10 mouse cellular contexts compared by ENCODE assay signal in genomic region chr11:58904838-58905237, GRCm38 (mm10). TPM values are rescaled to one million over a fixed set of nuclear protein-coding genes. Genes with fewer than 3 reads are reported as not detected.
DNase-seq lines count a peak whose midpoint lies in the region; ATAC-seq and TF ChIP-seq lines count a peak whose summit lies in the region.
"Had no signal": no experiment of that assay in that cellular context is flagged by ENCODE, and none has a peak within 500 bp of the region (broad histone marks: within the 10 kb centered on the region; RNA-seq: fewer than 3 reads in every experiment).

No protein-coding gene starts in this region.

- TF ChIP-seq CTCF in lung, postnatal 0 days (IDR thresholded peaks at IDR 0.05): no peak

- H3K4me3 ChIP-seq in neural tube, embryonic 11.5 days (ENCODE audit: low read depth, low read length): no peak overlapping the region
- no peak overlapping the region for H3K4me3 ChIP-seq in hindbrain, embryonic 14.5 days (replicated peaks; ENCODE audit: low read length)
- 0 out of 2 replicates have a peak overlapping the region, but pooled peaks have one; percentile 54 for H3K4me3 ChIP-seq in lung, postnatal 0 days (ENCODE audit: low read depth, low read length)

- 0 out of 2 replicates have a peak, but pooled peaks have one; percentile 13 for TF ChIP-seq EP300 in lung, postnatal 0 days (IDR thresholded peaks at IDR 0.05)

- no peak overlapping the region for H3K27ac ChIP-seq in neural tube, embryonic 11.5 days (ENCODE audit: low read depth, low read length)
- H3K27ac ChIP-seq in hindbrain, embryonic 14.5 days: no peak overlapping the region
- H3K27ac ChIP-seq in lung, postnatal 0 days (ENCODE audit: low read length): no peak overlapping the region

- H3K36me3 ChIP-seq in neural tube, embryonic 11.5 days (ENCODE audit: control insufficient read depth, insufficient read depth, low read length): no peaks in the 10 kb centered on the region
- peaks cover 24% of the 10 kb centered on the region for H3K36me3 ChIP-seq in hindbrain, embryonic 14.5 days (replicated peaks; ENCODE audit: control insufficient read depth, insufficient read depth)
- peaks cover 4% of the 10 kb centered on the region; the same call in 1 of the 2 replicates for H3K36me3 ChIP-seq in lung, postnatal 0 days (ENCODE audit: insufficient read depth, low read length)

- no peak overlapping the region for H3K9ac ChIP-seq in neural tube, embryonic 11.5 days (ENCODE audit: low read length)
- H3K9ac ChIP-seq in hindbrain, embryonic 14.5 days: no peak overlapping the region
- H3K9ac ChIP-seq in lung, postnatal 0 days (replicated peaks; ENCODE audit: low read depth): no peak overlapping the region

- no peaks in the 10 kb centered on the region for H3K9me3 ChIP-seq in neural tube, embryonic 11.5 days (ENCODE audit: control insufficient read depth, low read length)
- no peaks in the 10 kb centered on the region for H3K9me3 ChIP-seq in hindbrain, embryonic 14.5 days (ENCODE audit: control insufficient read depth, low read length)
- H3K9me3 ChIP-seq in lung, postnatal 0 days (ENCODE audit: low read length): no peaks in the 10 kb centered on the region

- H3K27me3 ChIP-seq in neural tube, embryonic 11.5 days (ENCODE audit: control insufficient read depth, insufficient read depth, low read length): no peaks in the 10 kb centered on the region
- H3K27me3 ChIP-seq in hindbrain, embryonic 14.5 days (ENCODE audit: control insufficient read depth, insufficient read depth, low read length): no peaks in the 10 kb centered on the region
- H3K27me3 ChIP-seq in lung, postnatal 0 days (replicated peaks; ENCODE audit: insufficient read depth, low read length): no peaks in the 10 kb centered on the region

- H3K4me2 ChIP-seq in neural tube, embryonic 11.5 days (ENCODE audit: low read depth): no peak overlapping the region
- H3K4me2 ChIP-seq in hindbrain, embryonic 14.5 days (replicated peaks): 0 out of 2 replicates have a peak overlapping the region, but pooled peaks have one; percentile 90
- H3K4me2 ChIP-seq in lung, postnatal 0 days (replicated peaks; ENCODE audit: low read depth, low read length): peak overlapping the region; percentile 66; the same call in 1 of the 2 replicates

- no peak for ATAC-seq in neural tube, embryonic 11.5 days (ENCODE audit: insufficient read depth, low FRiP score, low TSS enrichment)
- peak; percentile 26; the same call in 1 of the 2 replicates for ATAC-seq in common myeloid progenitor, adult 5-6 weeks (replicated peaks; ENCODE audit: low read depth, poor library complexity, severe bottlenecking)
- no peak for ATAC-seq in hindbrain, embryonic 14.5 days (ENCODE audit: low FRiP score)
- ATAC-seq in lung, postnatal 0 days: peak; percentile 49

- peaks cover 6% of the 10 kb centered on the region; the same call in 1 of the 2 replicates for H3K4me1 ChIP-seq in neural tube, embryonic 11.5 days (ENCODE audit: control insufficient read depth, insufficient read depth, low read length)
- peaks cover 14% of the 10 kb centered on the region for H3K4me1 ChIP-seq in hindbrain, embryonic 14.5 days (replicated peaks; ENCODE audit: control insufficient read depth, insufficient read depth, low read length)
- H3K4me1 ChIP-seq in lung, postnatal 0 days (ENCODE audit: insufficient read depth, low read depth, low read length): peaks cover 3% of the 10 kb centered on the region; the same call in 1 of the 2 replicates

- peak; percentile 32 for DNase-seq in neural tube, embryonic 11.5 days (ENCODE audit: low spot score)
- no peak for DNase-seq in neural tube, embryonic 10.5 days (ENCODE audit: extremely low spot score, low spot score)
- no peak for DNase-seq in hindbrain, embryonic 14.5 days (ENCODE audit: low spot score)
- DNase-seq in lung, postnatal 0 days (ENCODE audit: low spot score): peak; percentile 84
- no peak for DNase-seq in ovary, postnatal 14 days (ENCODE audit: low spot score)
- DNase-seq in left cerebral cortex, adult 8-10 months (ENCODE audit: low spot score in 2 of 2): no peak
- DNase-seq in adrenal gland, postnatal 25 days: no peak

- 45% methylated on average over 6 of the region's 6 CpGs for WGBS in neural tube, embryonic 11.5 days
- WGBS in hindbrain, embryonic 14.5 days: 46% methylated on average over 6 of the region's 6 CpGs
- WGBS in lung, postnatal 0 days: 45% methylated on average over 6 of the region's 6 CpGs

RNA-seq across cellular contexts. Expression of gene Zfp39, which starts 0.8 kb away (rescaled TPM):
- 6.1 and 7.2 TPM in 2 replicates for polyA plus RNA-seq in neural tube, embryonic 11.5 days (2014; fragmentation: Nextera tagmentation; extraction: Ambion mirVana)
- total RNA-seq in common myeloid progenitor, adult 5-6 weeks (2017): 14.6 and 16.4 TPM in 2 replicates
- polyA plus RNA-seq in hindbrain, embryonic 14.5 days (2014; fragmentation: Nextera tagmentation; extraction: Ambion mirVana): 8.7 and 9.8 TPM in 2 replicates
- polyA plus RNA-seq in lung, postnatal 0 days (2015; fragmentation: Nextera tagmentation; extraction: Ambion mirVana): 2.4 and 2.8 TPM in 2 replicates
- total RNA-seq in left cerebral cortex, adult 8-10 months (2022): 10 to 100 TPM in 3 of 4 experiments, 1 to 10 TPM in 1; 9.1 to 11.6 (median 10.4) TPM
- 4.9 and 6.3 TPM in 2 replicates for total RNA-seq in adrenal gland, postnatal 25 days (2021)

RNA-seq across cellular contexts. Expression of gene Btnl10, which starts 12.9 kb away (rescaled TPM):
- polyA plus RNA-seq in neural tube, embryonic 11.5 days (2014; fragmentation: Nextera tagmentation; extraction: Ambion mirVana): not detected in 2 replicates
- total RNA-seq in common myeloid progenitor, adult 5-6 weeks (2017): 3.8 and 5.9 TPM in 2 replicates
- not detected in 2 replicates for polyA plus RNA-seq in hindbrain, embryonic 14.5 days (2014; fragmentation: Nextera tagmentation; extraction: Ambion mirVana)
- polyA plus RNA-seq in lung, postnatal 0 days (2015; fragmentation: Nextera tagmentation; extraction: Ambion mirVana): 0.05 and 0.12 TPM in 2 replicates
- total RNA-seq in left cerebral cortex, adult 8-10 months (2022): not detected
- total RNA-seq in adrenal gland, postnatal 25 days (2021): not detected in 2 replicates
- total RNA-seq: heart, adult 2 months had no signal
- polyA plus RNA-seq: small intestine, adult 2 months had no signal

RNA-seq across cellular contexts. Expression of gene Rnf187, which starts 33.9 kb away (rescaled TPM):
- polyA plus RNA-seq in neural tube, embryonic 11.5 days (2014; fragmentation: Nextera tagmentation; extraction: Ambion mirVana): 460 and 493 TPM in 2 replicates
- total RNA-seq in common myeloid progenitor, adult 5-6 weeks (2017): 88.5 and 107 TPM in 2 replicates
- 682 and 743 TPM in 2 replicates for polyA plus RNA-seq in hindbrain, embryonic 14.5 days (2014; fragmentation: Nextera tagmentation; extraction: Ambion mirVana)
- polyA plus RNA-seq in lung, postnatal 0 days (2015; fragmentation: Nextera tagmentation; extraction: Ambion mirVana): 168 and 169 TPM in 2 replicates
- 100 to 1,000 TPM; 448 to 480 (median 462) TPM for total RNA-seq in left cerebral cortex, adult 8-10 months (2022)
- 154 and 161 TPM in 2 replicates for total RNA-seq in adrenal gland, postnatal 25 days (2021)

RNA-seq across cellular contexts. Expression of gene 2810021J22Rik, which starts 37.8 kb away (rescaled TPM):
- 11.0 and 13.0 TPM in 2 replicates for polyA plus RNA-seq in neural tube, embryonic 11.5 days (2014; fragmentation: Nextera tagmentation; extraction: Ambion mirVana)
- total RNA-seq in common myeloid progenitor, adult 5-6 weeks (2017): 4.7 and 11.1 TPM in 2 replicates
- 13.6 and 14.6 TPM in 2 replicates for polyA plus RNA-seq in hindbrain, embryonic 14.5 days (2014; fragmentation: Nextera tagmentation; extraction: Ambion mirVana)
- polyA plus RNA-seq in lung, postnatal 0 days (2015; fragmentation: Nextera tagmentation; extraction: Ambion mirVana): 3.2 and 4.0 TPM in 2 replicates
- total RNA-seq in left cerebral cortex, adult 8-10 months (2022): 10 to 100 TPM in 3 of 4 experiments, 1 to 10 TPM in 1; 7.3 to 14.5 (median 12.3) TPM
- 8.0 and 8.8 TPM in 2 replicates for total RNA-seq in adrenal gland, postnatal 25 days (2021)

RNA-seq across cellular contexts. Expression of gene Hist3h2ba, which starts 43.9 kb away (rescaled TPM):
- polyA plus RNA-seq in neural tube, embryonic 11.5 days (2014; fragmentation: Nextera tagmentation; extraction: Ambion mirVana): 75.5 and 84.8 TPM in 2 replicates
- total RNA-seq in common myeloid progenitor, adult 5-6 weeks (2017): 12.7 and 17.8 TPM in 2 replicates
- 109 and 138 TPM in 2 replicates for polyA plus RNA-seq in hindbrain, embryonic 14.5 days (2014; fragmentation: Nextera tagmentation; extraction: Ambion mirVana)
- polyA plus RNA-seq in lung, postnatal 0 days (2015; fragmentation: Nextera tagmentation; extraction: Ambion mirVana): 2.6 TPM in 2 replicates
- 100 to 1,000 TPM in 3 of 4 experiments, 10 to 100 TPM in 1; 96.1 to 129 (median 115) TPM for total RNA-seq in left cerebral cortex, adult 8-10 months (2022)
- 8.5 and 9.6 TPM in 2 replicates for total RNA-seq in adrenal gland, postnatal 25 days (2021)

Comparison
In these comparisons a context has a peak if more than half of its experiments do, and no peak if none do; other contexts are left out.
1. DNase-seq: peak in neural tube, embryonic 11.5 days (single experiment) and lung, postnatal 0 days (single experiment); none in neural tube, embryonic 10.5 days (single experiment), hindbrain, embryonic 14.5 days (single experiment), ovary, postnatal 14 days (single experiment), left cerebral cortex, adult 8-10 months (0 of 2) and adrenal gland, postnatal 25 days (single experiment).
2. ATAC-seq: peak in common myeloid progenitor, adult 5-6 weeks (single experiment) and lung, postnatal 0 days (single experiment); none in neural tube, embryonic 11.5 days (single experiment) and hindbrain, embryonic 14.5 days (single experiment).